In the genomic region with DNA sequence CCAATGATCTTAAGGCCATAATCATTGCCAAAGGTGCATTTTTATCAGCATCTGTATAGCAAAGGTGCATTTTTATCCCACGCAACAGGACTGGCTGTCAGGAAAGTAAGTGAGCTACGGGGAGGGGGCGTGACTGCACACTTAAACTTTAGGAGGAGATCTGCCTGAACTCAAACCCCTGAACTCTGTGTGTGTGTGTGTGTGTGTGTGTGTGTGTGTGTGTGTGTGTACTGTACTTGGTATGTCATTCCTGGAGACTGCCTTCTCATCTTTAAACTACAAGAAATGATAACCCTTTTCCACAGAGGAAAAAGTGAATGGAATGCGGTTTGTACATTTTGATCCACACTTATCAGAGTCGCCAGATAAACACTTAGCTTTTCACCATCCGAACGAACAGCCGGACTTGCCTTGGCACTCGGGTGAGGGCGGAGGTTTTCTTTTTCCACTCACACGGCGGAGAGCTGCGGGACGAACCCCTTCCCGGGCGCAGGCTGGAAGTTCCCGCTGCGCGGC, we compare ENCODE assay signal across 7 mouse cellular contexts. TPM values are rescaled to one million over a fixed set of nuclear protein-coding genes. Genes with fewer than 3 reads are reported as not detected.
DNase-seq lines count a peak whose midpoint lies in the region; ATAC-seq and TF ChIP-seq lines count a peak whose summit lies in the region.

No protein-coding gene starts in this region.

- H3K27me3 ChIP-seq in testis, adult 2 months (ENCODE audit: control insufficient read depth, insufficient read depth, low read length): 0 out of 2 replicates have a peak, but pooled peaks cover 2% of the 10 kb centered on the region
- no peaks in the 10 kb centered on the region for H3K27me3 ChIP-seq in forebrain, embryonic 13.5 days
- peaks cover 12% of the 10 kb centered on the region for H3K27me3 ChIP-seq in liver, embryonic 11.5 days (replicated peaks; ENCODE audit: control insufficient read depth, insufficient read depth, low read length)

- 2% methylated on average over 19 of the region's 19 CpGs for WGBS in forebrain, embryonic 13.5 days
- 6% methylated on average over 19 of the region's 19 CpGs for WGBS in liver, embryonic 11.5 days

- no peak for ATAC-seq in forebrain, embryonic 13.5 days
- no peak for ATAC-seq in liver, embryonic 11.5 days (replicated peaks; ENCODE audit: low FRiP score)

- H3K36me3 ChIP-seq in testis, adult 2 months (ENCODE audit: control insufficient read depth, insufficient read depth, low read length): no peaks in the 10 kb centered on the region
- H3K36me3 ChIP-seq in forebrain, embryonic 13.5 days (ENCODE audit: poor library complexity, severe bottlenecking): no peaks in the 10 kb centered on the region
- no peaks in the 10 kb centered on the region for H3K36me3 ChIP-seq in liver, embryonic 11.5 days (ENCODE audit: control insufficient read depth, insufficient read depth, low read length)

- peak overlapping the region; percentile 81 for H3K9ac ChIP-seq in forebrain, embryonic 13.5 days
- H3K9ac ChIP-seq in liver, embryonic 11.5 days (ENCODE audit: low read depth, low read length): peak overlapping the region; percentile 87

- H3K4me1 ChIP-seq in testis, adult 2 months (ENCODE audit: control insufficient read depth, insufficient read depth, low read length): peaks cover 30% of the 10 kb centered on the region
- H3K4me1 ChIP-seq in forebrain, embryonic 13.5 days: peaks cover 36% of the 10 kb centered on the region
- peaks cover 14% of the 10 kb centered on the region for H3K4me1 ChIP-seq in liver, embryonic 11.5 days (replicated peaks; ENCODE audit: control insufficient read depth, insufficient read depth, low read length)

- H3K27ac ChIP-seq in testis, adult 2 months (ENCODE audit: control insufficient read depth, insufficient read depth, low read depth, low read length): peak overlapping the region; percentile 55
- peak overlapping the region; percentile 91 for H3K27ac ChIP-seq in forebrain, embryonic 13.5 days
- peak overlapping the region; percentile 87; the same call in 1 of the 2 replicates for H3K27ac ChIP-seq in liver, embryonic 11.5 days (ENCODE audit: low read depth, low read length)

- no peaks in the 10 kb centered on the region for H3K9me3 ChIP-seq in forebrain, embryonic 13.5 days (replicated peaks)
- H3K9me3 ChIP-seq in liver, embryonic 11.5 days (ENCODE audit: control insufficient read depth, low read length): no peaks in the 10 kb centered on the region

- H3K4me3 ChIP-seq in testis, adult 2 months (ENCODE audit: control insufficient read depth, low read depth, low read length): peak overlapping the region; percentile 87
- peak overlapping the region; percentile 71 for H3K4me3 ChIP-seq in forebrain, embryonic 13.5 days
- H3K4me3 ChIP-seq in liver, embryonic 11.5 days (ENCODE audit: low read depth, low read length): peak overlapping the region; percentile 61

- TF ChIP-seq CTCF in testis, adult 2 months (IDR thresholded peaks at IDR 0.05; ENCODE audit: control insufficient read depth, insufficient read depth, insufficient replicate concordance, low read depth, low read length): no peak

- H3K4me2 ChIP-seq in forebrain, embryonic 13.5 days: peak overlapping the region; percentile 96
- H3K4me2 ChIP-seq in liver, embryonic 11.5 days: peak overlapping the region; percentile 99

- TF ChIP-seq POLR2A in testis, adult 2 months (IDR thresholded peaks at IDR 0.05; ENCODE audit: control insufficient read depth, low read depth, low read length): 0 out of 2 replicates have a peak, but pooled peaks have one; percentile 8

- DNase-seq in testis, postnatal 14 days (ENCODE audit: low spot score): no peak
- DNase-seq in liver, embryonic 11.5 days (ENCODE audit: low spot score): no peak
- peak; percentile 41 for DNase-seq in testis, postnatal 10 days (ENCODE audit: low spot score)
- no peak for DNase-seq in natural killer cell, adult 2 months (ENCODE audit: low spot score in 2 of 2)
- DNase-seq in cerebellum, adult 18-20 months: no peak

RNA-seq across cellular contexts. Expression of a gene that starts 1.5 kb away (rescaled TPM):
- polyA plus RNA-seq in testis, adult 2 months (2012; rRNA removed): 0.90 and 1.2 TPM in 2 replicates
- 10.9 and 13.7 TPM in 2 replicates for polyA plus RNA-seq in forebrain, embryonic 13.5 days (2015; fragmentation: Nextera tagmentation; extraction: Ambion mirVana)
- polyA plus RNA-seq in liver, embryonic 11.5 days (2014; fragmentation: Nextera tagmentation; extraction: Ambion mirVana): 3.7 and 4.0 TPM in 2 replicates

RNA-seq across cellular contexts. Expression of a gene that starts 21.1 kb away (rescaled TPM):
- polyA plus RNA-seq in testis, adult 2 months (2012; rRNA removed): 1.6 and 2.5 TPM in 2 replicates
- polyA plus RNA-seq in forebrain, embryonic 13.5 days (2015; fragmentation: Nextera tagmentation; extraction: Ambion mirVana): 18.2 and 21.0 TPM in 2 replicates
- 11.5 and 13.3 TPM in 2 replicates for polyA plus RNA-seq in liver, embryonic 11.5 days (2014; fragmentation: Nextera tagmentation; extraction: Ambion mirVana)
